Mouse (Mus musculus): Measurements from ENCODE around the gene Zmynd8. TPM values are rescaled to one million over a fixed set of nuclear protein-coding genes. Genes with fewer than 3 reads are reported as not detected.

Zmynd8 gene
- polyA plus RNA-seq, 1 experiment from 2014 or later = 28.6 TPM

GRCm38 (mm10) chr2:165880501-165881182, 18.2 kb downstream of the Zmynd8 start:
- H3K36me3 ChIP-seq (ENCODE audit: control insufficient read depth, insufficient read depth, low read length) = peaks cover 8% of the 10 kb centered on the region; the same call in 1 of the 2 replicates
- H3K9ac ChIP-seq (ENCODE audit: low read depth, low read length) = peak overlapping the region; percentile 63
- WGBS = 11% methylated on average over 15 of the region's 15 CpGs
- no peak for ATAC-seq (ENCODE audit: low read depth)
- DNase-seq (ENCODE audit: low spot score) = peak; percentile 76
- H3K4me3 ChIP-seq (ENCODE audit: low read depth, low read length) = peak overlapping the region; percentile 16
- peak overlapping the region; percentile 62 for H3K4me2 ChIP-seq (ENCODE audit: low read depth, low read length)
- H3K27ac ChIP-seq (replicated peaks; ENCODE audit: low read depth, low read length) = peak overlapping the region; percentile 99
- peaks cover 96% of the 10 kb centered on the region for H3K4me1 ChIP-seq (ENCODE audit: control insufficient read depth, insufficient read depth, low read length)
- no peaks in the 10 kb centered on the region for H3K9me3 ChIP-seq (ENCODE audit: control insufficient read depth, low read length)
- no peaks in the 10 kb centered on the region for H3K27me3 ChIP-seq (replicated peaks; ENCODE audit: control insufficient read depth, insufficient read depth, low read length)

DNA sequence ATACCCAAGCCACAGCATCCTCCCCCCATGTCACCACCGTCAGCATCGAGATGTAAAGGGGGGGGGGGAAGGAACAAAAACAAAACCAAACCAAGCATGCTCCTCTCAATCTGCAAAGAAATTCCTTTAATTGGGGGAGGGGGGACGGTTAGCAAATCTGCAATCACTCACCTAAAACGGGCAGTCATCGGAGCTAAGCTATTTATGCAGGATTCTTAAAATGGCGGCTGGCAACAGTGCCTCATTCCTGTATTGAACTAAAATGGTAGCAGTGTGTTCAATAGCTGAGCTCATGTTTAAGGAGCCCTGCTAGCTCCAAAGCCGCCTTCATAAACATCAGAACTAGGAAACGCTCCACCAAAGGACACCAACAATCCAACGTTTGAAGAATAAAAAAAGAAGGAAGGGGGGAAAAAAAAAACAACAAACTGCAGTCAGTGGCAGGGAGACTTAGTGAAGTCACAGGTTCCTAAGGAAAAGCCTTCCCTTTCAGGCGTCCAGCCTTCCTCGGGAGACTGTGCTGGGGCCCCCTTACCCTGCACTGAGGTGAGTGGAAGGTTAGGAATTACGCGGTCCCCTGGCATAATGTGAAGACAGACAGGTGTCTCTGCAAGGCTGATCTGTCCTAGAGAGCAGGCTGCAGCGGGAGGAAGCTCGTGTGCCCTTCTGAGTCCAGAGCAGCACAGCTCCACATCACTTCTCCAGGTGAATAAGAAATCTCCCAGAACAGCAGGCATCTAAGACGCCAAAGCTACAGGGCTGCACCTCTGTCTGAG, 19.2 kb downstream of the Zmynd8 start:
- Histone ChIP-seq H3K4me3 (ENCODE audit: low read depth, low read length) (peak overlapping the region; percentile 0), H3K9ac (ENCODE audit: low read depth, low read length) (peak overlapping the region; percentile 63)
- WGBS = 12% methylated on average over 16 of the region's 16 CpGs

DNA sequence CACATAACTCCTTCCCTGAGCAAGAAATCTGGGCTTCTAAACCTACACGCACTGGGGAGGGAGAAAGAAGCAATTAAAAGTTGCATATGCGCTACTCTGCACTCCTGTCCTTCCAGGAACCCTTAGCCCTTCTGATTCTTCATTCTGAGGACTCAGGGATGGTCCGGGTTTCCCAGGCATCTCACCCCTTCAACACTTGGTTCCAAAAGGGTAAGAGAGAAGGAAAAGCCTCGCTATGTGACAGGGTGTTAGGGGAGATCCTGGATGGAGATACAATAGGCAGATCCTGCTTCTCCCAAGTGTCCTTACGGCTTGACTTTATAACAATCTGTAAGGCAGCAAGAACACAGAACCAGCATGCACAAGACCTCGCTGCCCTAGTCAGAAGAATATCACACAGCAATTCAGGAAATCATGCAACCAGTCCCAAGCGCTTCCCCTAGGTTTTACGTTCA, 19.9 kb downstream of the Zmynd8 start:
- H3K9ac ChIP-seq (ENCODE audit: low read depth, low read length) = peak overlapping the region; percentile 63
- no peaks in the 10 kb centered on the region for H3K9me3 ChIP-seq (ENCODE audit: control insufficient read depth, low read length)
- H3K4me3 ChIP-seq (ENCODE audit: low read depth, low read length) = peak overlapping the region; percentile 0
- H3K27ac ChIP-seq (replicated peaks; ENCODE audit: low read depth, low read length) = peak overlapping the region; percentile 99
- H3K4me1 ChIP-seq (ENCODE audit: control insufficient read depth, insufficient read depth, low read length) = peaks cover 98% of the 10 kb centered on the region
- DNase-seq (ENCODE audit: low spot score) (no peak), ATAC-seq (ENCODE audit: low read depth) (no peak)
- no peaks in the 10 kb centered on the region for H3K27me3 ChIP-seq (replicated peaks; ENCODE audit: control insufficient read depth, insufficient read depth, low read length)
- peak overlapping the region; percentile 62 for H3K4me2 ChIP-seq (ENCODE audit: low read depth, low read length)
- peaks cover 11% of the 10 kb centered on the region for H3K36me3 ChIP-seq (ENCODE audit: control insufficient read depth, insufficient read depth, low read length)
- WGBS = 26% methylated on average over 8 of the region's 8 CpGs

More for the DNA sequence above, 19.2 kb downstream of the Zmynd8 start:
- Histone ChIP-seq H3K27me3 (replicated peaks; ENCODE audit: control insufficient read depth, insufficient read depth, low read length) (no peaks in the 10 kb centered on the region), H3K27ac (replicated peaks; ENCODE audit: low read depth, low read length) (peak overlapping the region; percentile 99), H3K4me2 (ENCODE audit: low read depth, low read length) (peak overlapping the region; percentile 62), H3K36me3 (ENCODE audit: control insufficient read depth, insufficient read depth, low read length) (peaks cover 8% of the 10 kb centered on the region; the same call in 1 of the 2 replicates), H3K4me1 (ENCODE audit: control insufficient read depth, insufficient read depth, low read length) (peaks cover 96% of the 10 kb centered on the region), H3K9me3 (ENCODE audit: control insufficient read depth, low read length) (no peaks in the 10 kb centered on the region)
- ATAC-seq (ENCODE audit: low read depth) = no peak
- no peak for DNase-seq (ENCODE audit: low spot score)

DNA sequence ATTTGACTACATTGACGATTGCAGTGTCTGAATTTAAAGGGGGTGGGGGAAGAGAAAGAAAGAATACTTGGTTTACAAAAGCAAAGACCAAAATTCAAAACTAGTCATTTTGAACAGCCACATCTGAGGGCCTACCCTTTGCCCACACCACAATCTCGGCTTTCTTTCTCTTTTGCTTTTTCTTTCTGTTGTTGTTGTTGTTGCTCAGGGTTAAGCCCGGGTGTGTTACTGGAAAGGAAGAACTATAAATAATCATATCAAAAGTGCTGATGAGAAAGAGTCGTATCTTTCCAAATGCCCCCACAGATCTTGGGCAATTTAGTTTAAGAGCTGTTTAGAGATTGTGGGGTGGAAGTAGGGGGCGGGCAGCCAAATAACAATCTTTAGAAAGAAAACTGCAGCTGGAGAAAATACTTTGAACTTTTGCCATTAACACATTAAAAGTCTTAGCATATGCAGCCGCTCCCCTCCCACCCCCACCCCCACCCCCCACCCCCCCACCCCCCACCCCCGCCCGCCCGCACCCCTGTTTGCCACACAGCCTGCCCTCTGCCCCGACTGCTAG, 20.7 kb downstream of the Zmynd8 start:
- Histone ChIP-seq H3K4me3 (ENCODE audit: low read depth, low read length) (no peak overlapping the region), H3K27me3 (replicated peaks; ENCODE audit: control insufficient read depth, insufficient read depth, low read length) (no peaks in the 10 kb centered on the region), H3K9ac (ENCODE audit: low read depth, low read length) (0 out of 2 replicates have a peak overlapping the region, but pooled peaks have one; percentile 41), H3K4me1 (ENCODE audit: control insufficient read depth, insufficient read depth, low read length) (peaks cover 98% of the 10 kb centered on the region), H3K36me3 (ENCODE audit: control insufficient read depth, insufficient read depth, low read length) (peaks cover 15% of the 10 kb centered on the region), H3K9me3 (ENCODE audit: control insufficient read depth, low read length) (no peaks in the 10 kb centered on the region), H3K4me2 (ENCODE audit: low read depth, low read length) (peak overlapping the region; percentile 42), H3K27ac (replicated peaks; ENCODE audit: low read depth, low read length) (peak overlapping the region; percentile 59)
- DNase-seq (ENCODE audit: low spot score) = no peak
- no peak for ATAC-seq (ENCODE audit: low read depth)
- 17% methylated on average over 10 of the region's 10 CpGs for WGBS

DNA sequence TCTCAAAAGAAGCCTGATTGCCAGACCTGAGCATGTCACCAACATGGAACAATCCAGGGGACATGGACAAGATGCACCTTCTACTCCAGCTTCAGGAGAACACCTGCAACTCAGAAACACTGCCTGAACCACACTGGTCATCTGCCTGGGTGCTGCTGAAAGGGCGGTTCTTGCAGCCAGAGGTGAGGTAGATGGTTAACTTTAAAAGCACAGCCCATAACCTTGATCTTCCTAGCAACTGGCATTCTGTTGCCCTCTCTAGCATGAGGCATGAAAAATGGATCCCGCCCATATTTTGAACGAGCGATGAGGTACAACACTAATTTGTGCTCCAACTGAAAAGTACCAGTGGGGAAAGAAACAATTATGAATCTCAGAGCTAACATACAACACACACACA, 21.6 kb downstream of the Zmynd8 start:
- no peak for DNase-seq (ENCODE audit: low spot score)
- Histone ChIP-seq H3K4me3 (ENCODE audit: low read depth, low read length) (no peak overlapping the region), H3K9me3 (ENCODE audit: control insufficient read depth, low read length) (no peaks in the 10 kb centered on the region), H3K9ac (ENCODE audit: low read depth, low read length) (peak overlapping the region; percentile 36; the same call in 1 of the 2 replicates), H3K27me3 (replicated peaks; ENCODE audit: control insufficient read depth, insufficient read depth, low read length) (no peaks in the 10 kb centered on the region), H3K4me1 (ENCODE audit: control insufficient read depth, insufficient read depth, low read length) (peaks cover 89% of the 10 kb centered on the region), H3K4me2 (ENCODE audit: low read depth, low read length) (peak overlapping the region; percentile 42), H3K27ac (replicated peaks; ENCODE audit: low read depth, low read length) (peak overlapping the region; percentile 59; the same call in 1 of the 2 replicates), H3K36me3 (ENCODE audit: control insufficient read depth, insufficient read depth, low read length) (peaks cover 15% of the 10 kb centered on the region)
- no peak for ATAC-seq (ENCODE audit: low read depth)
- 59% methylated on average over 4 of the region's 4 CpGs for WGBS

- Histone ChIP-seq H3K9me3 (ENCODE audit: control insufficient read depth, low read length) (no peaks in the 10 kb centered on the region), H3K36me3 (ENCODE audit: control insufficient read depth, insufficient read depth, low read length) (peaks cover 17% of the 10 kb centered on the region), H3K27me3 (replicated peaks; ENCODE audit: control insufficient read depth, insufficient read depth, low read length) (no peaks in the 10 kb centered on the region), H3K4me2 (ENCODE audit: low read depth, low read length) (peak overlapping the region; percentile 16; the same call in 1 of the 2 replicates), H3K9ac (ENCODE audit: low read depth, low read length) (peak overlapping the region; percentile 39; the same call in 1 of the 2 replicates), H3K4me3 (ENCODE audit: low read depth, low read length) (no peak overlapping the region), H3K4me1 (ENCODE audit: control insufficient read depth, insufficient read depth, low read length) (peaks cover 81% of the 10 kb centered on the region), H3K27ac (replicated peaks; ENCODE audit: low read depth, low read length) (peak overlapping the region; percentile 82)
- DNase-seq (ENCODE audit: low spot score) = no peak
- WGBS = 35% methylated on average over 8 of the region's 8 CpGs
- ATAC-seq (ENCODE audit: low read depth) = no peak
These were observed 22.5 kb downstream of the Zmynd8 start for GRCm38 (mm10) chr2:165876201-165876918.

DNA sequence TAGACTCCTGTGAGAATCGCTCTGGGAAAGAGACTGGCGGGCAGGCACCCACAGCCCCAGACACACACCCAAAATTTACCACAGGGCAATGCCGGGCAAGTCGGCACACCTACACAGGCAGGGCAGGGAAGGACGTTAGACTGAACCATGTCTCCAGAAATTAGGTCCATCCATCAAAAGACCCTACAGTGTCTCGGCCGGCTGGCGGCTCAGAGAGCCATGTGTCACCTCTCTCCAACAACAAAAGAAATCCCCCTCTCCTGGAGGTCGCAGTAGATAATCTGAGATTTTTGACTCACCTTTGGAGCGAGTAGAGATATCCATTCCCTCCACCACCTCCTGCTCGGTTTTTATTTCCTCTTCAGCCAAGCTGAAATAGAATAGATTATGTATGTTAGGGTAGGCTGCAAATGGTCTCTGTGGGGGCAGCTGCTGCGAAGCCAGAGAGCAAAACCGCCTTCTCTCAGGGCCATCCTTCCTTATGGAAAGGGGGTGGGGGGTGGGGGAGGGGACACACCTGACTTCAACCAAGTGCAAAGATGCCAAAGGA, 23.3 kb downstream of the Zmynd8 start:
- no peak overlapping the region for H3K4me3 ChIP-seq (ENCODE audit: low read depth, low read length)
- 23% methylated on average over 13 of the region's 13 CpGs for WGBS
- H3K36me3 ChIP-seq (ENCODE audit: control insufficient read depth, insufficient read depth, low read length) = peaks cover 22% of the 10 kb centered on the region
- ATAC-seq (ENCODE audit: low read depth) (no peak), DNase-seq (ENCODE audit: low spot score) (no peak)
- H3K27me3 ChIP-seq (replicated peaks; ENCODE audit: control insufficient read depth, insufficient read depth, low read length) = no peaks in the 10 kb centered on the region
- peaks cover 72% of the 10 kb centered on the region for H3K4me1 ChIP-seq (ENCODE audit: control insufficient read depth, insufficient read depth, low read length)
- peak overlapping the region; percentile 82 for H3K27ac ChIP-seq (replicated peaks; ENCODE audit: low read depth, low read length)
- H3K9ac ChIP-seq (ENCODE audit: low read depth, low read length) = peak overlapping the region; percentile 22
- no peaks in the 10 kb centered on the region for H3K9me3 ChIP-seq (ENCODE audit: control insufficient read depth, low read length)
- peak overlapping the region; percentile 35 for H3K4me2 ChIP-seq (ENCODE audit: low read depth, low read length)

Measured in embryonic facial prominence, embryonic 14.5 days (tissue).